Mouse (Mus musculus) kidney, embryonic 15.5 days (tissue): ENCODE data around the gene Fcho1. TPM values are rescaled to one million over a fixed set of nuclear protein-coding genes. Genes with fewer than 3 reads are reported as not detected.

ENCODE experiments used
- ATAC-seq: fragments of 200-750 bp; cut with Nextera tagmentation; replicated peaks from 2 replicates; pipeline ENCODE4 v1.8.0; 2017; ENCODE audit warnings: moderate TSS enrichment; ENCODE audit not compliant: low FRiP score
- H3K27ac ChIP-seq: fragments of 300-500 bp; sonication (generic); 2 replicates; pipeline ENCODE4 v1.5.1; 2015; ENCODE audit warnings: mild to moderate bottlenecking, inconsistent platforms
- H3K27me3 ChIP-seq: fragments of 300-500 bp; sonication (generic); 2 replicates; pipeline ENCODE4 v1.6.1; 2015; ENCODE audit warnings: inconsistent platforms
- H3K36me3 ChIP-seq: fragments of 300-500 bp; sonication (generic); 2 replicates; pipeline ENCODE4 v1.6.1; 2015; ENCODE audit warnings: inconsistent platforms
- H3K4me1 ChIP-seq: fragments of 300-500 bp; sonication (generic); 2 replicates; pipeline ENCODE4 v1.6.1; 2015; ENCODE audit warnings: inconsistent platforms
- H3K4me2 ChIP-seq: fragments of 300-500 bp; sonication (generic); 2 replicates; pipeline ENCODE4 v1.6.1; 2015; ENCODE audit warnings: moderate library complexity, mild to moderate bottlenecking, inconsistent platforms
- H3K4me3 ChIP-seq: fragments of 300-500 bp; sonication (generic); replicated peaks from 2 replicates; pipeline ENCODE4 v1.5.1; 2015; ENCODE audit warnings: mild to moderate bottlenecking, inconsistent platforms
- H3K9ac ChIP-seq: fragments of 300-500 bp; sonication (generic); 2 replicates; pipeline ENCODE4 v1.6.1; 2015; ENCODE audit warnings: mild to moderate bottlenecking, inconsistent platforms
- H3K9me3 ChIP-seq: fragments of 300-500 bp; sonication (generic); replicated peaks from 2 replicates; pipeline ENCODE4 v1.6.1; 2016; ENCODE audit warnings: inconsistent platforms
- WGBS: fragments of 180-500 bp; shearing (Covaris S2); methylation state at CpG from one replicate; pipeline ENCODE4 v1.1.7; 2015; ENCODE audit warnings: mixed read lengths; 5-methylcytosine and 5-hydroxymethylcytosine counted together
- polyA plus RNA-seq: library from polyadenylated mRNA; unstranded; fragments of >200 nt; fragmentation: Nextera tagmentation; extraction: Ambion mirVana; gene quantifications from 2 replicates; pipeline ENCODE4 v1.2.1, GENCODE M21; 2015

Fcho1 gene
- polyA plus RNA-seq, 1 experiment from 2014 or later = 6.5 TPM

DNA sequence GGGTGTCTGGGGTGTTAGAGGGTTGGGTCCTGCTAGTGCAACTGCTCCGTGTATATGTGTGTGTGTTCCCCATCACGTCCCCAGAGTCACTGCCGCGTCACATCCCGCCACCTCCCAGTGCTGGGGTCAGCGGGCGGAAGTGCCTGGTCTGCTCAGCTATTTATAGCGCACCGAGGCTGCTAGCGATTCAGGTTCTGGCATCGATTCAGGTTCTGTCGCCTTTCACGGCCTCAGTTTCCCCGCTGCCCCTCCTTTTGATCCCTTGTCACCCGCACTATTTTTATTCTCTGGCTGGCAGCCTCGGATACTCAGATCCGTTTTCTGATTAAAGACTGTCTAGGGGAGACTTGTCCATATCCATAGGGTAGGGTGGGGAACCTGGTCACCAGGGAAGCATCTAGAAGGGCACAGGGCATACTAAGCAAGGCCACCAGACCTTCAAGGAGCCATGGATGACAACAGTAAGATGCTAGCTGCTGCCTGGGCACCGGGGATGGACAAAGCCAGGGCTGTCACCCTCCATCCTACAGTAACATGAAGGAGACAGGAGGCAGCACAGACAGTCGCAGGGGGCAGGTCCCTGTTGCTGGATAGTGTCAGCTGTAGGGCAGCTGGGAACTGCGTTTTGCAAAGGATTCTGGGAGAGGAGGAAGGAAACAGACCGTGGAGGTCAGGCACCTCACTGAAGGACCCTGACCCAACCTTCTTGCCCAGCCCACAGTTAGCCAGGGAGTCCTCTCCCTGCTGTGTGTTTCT lies 57.1 kb downstream of the Fcho1 start:
- peaks cover 55% of the 10 kb centered on the region for H3K4me1 ChIP-seq
- H3K36me3 ChIP-seq = no peaks in the 10 kb centered on the region
- 0 out of 2 replicates have a peak overlapping the region, but pooled peaks have one; percentile 2 for H3K4me3 ChIP-seq
- H3K9ac ChIP-seq = no peak overlapping the region
- no peak for ATAC-seq
- peaks cover 64% of the 10 kb centered on the region for H3K27me3 ChIP-seq
- H3K9me3 ChIP-seq = no peaks in the 10 kb centered on the region
- H3K27ac ChIP-seq = no peak overlapping the region
- H3K4me2 ChIP-seq = peak overlapping the region; percentile 40
- 2% methylated on average over 21 of the region's 21 CpGs for WGBS

DNA sequence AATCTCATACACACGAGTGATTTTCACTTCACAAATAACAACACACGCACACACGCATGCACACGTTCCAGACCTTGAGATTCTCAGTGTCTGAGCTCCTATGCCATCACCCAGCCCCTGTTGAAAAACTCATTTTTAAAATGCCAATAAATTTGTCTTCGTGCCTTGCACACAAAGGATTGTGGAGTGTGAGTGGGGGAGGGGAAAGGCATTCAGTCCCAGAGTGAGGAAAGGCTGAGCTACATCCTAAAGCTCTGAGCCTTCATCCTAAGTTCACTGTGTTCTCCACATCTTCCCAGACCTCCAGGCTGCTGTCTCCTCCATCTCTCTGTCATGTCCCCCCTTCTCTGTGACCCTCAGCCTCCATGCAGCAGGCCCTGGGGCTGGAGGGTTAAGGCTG lies 58.3 kb downstream of the Fcho1 start:
- H3K36me3 ChIP-seq = no peaks in the 10 kb centered on the region
- peaks cover 70% of the 10 kb centered on the region for H3K27me3 ChIP-seq
- peaks cover 55% of the 10 kb centered on the region for H3K4me1 ChIP-seq
- 58% methylated on average over 5 of the region's 5 CpGs for WGBS
- H3K27ac ChIP-seq = no peak overlapping the region
- ATAC-seq = no peak
- H3K4me2 ChIP-seq = no peak overlapping the region
- H3K9ac ChIP-seq = no peak overlapping the region
- H3K9me3 ChIP-seq = no peaks in the 10 kb centered on the region
- H3K4me3 ChIP-seq = no peak overlapping the region

DNA sequence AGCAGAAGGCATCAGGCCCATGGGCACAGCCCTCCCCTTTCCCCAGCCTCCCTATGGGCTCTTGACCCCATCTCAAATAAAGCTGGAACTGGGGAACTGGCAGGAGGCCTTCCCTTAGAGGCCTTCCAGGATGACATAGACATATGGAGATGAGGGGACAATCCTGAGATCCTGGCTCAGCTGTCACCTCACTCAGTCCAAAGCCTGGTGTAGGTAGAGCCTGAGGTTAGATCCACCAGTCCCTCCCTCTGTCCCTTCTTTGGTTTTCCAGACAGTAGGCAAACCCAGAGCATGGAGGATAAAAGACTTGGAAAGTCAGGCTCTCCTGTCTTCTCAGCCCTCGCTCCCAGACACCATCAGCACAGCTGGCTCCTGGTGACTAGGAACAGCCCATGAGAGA lies 58.7 kb downstream of the Fcho1 start:
- Histone ChIP-seq H3K9me3 (no peaks in the 10 kb centered on the region), H3K27ac (no peak overlapping the region), H3K36me3 (no peaks in the 10 kb centered on the region), H3K4me3 (no peak overlapping the region), H3K4me1 (peaks cover 52% of the 10 kb centered on the region), H3K4me2 (no peak overlapping the region), H3K9ac (no peak overlapping the region), H3K27me3 (peaks cover 74% of the 10 kb centered on the region)
- ATAC-seq = no peak
- WGBS = 47% methylated on average over 1 of the region's 1 CpGs

DNA sequence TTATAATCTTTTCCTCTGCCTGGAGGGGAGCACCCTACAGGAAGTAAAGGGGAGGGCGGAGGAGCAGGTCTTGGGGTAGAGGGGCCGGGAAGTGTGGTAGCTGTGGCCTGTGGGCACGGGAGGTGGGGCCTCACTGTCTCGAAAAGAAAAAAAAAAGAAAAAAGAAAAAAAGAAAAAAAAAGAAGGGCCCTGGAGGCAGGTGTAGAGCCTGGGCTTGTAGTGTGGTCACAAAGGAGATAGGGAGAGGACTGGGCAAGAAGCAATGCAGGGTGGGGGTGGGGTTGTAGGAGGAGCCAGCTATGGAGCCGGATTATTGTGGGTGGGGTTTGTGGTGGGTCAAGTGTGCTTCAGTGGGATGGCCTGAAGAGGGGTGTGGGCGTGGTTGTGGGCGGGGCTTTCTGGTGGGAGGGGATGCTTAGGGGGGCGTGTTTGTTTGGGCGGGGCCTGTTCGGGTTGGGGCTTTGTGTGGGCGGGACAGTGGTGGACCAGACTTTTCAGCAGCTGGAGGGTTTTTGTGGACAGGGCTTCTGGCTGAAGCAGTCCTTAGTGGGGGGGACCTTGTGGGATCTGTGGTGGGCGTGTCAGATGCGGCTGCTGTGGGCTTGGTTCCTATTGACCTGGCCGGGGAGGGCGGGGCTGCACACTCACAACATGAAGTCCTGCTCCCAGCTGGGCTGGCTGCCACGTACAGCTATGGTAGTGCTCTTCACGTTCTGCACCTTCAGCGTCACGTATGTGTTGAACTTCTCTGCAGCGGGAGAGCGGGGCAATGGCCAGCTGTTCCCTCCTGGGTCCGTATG lies 60.0 kb downstream of the Fcho1 start:
- peak; percentile 72 for ATAC-seq
- H3K9ac ChIP-seq = 0 out of 2 replicates have a peak overlapping the region, but pooled peaks have one; percentile 18
- peaks cover 77% of the 10 kb centered on the region for H3K27me3 ChIP-seq
- H3K4me2 ChIP-seq = peak overlapping the region; percentile 58
- peaks cover 41% of the 10 kb centered on the region for H3K4me1 ChIP-seq
- no peaks in the 10 kb centered on the region for H3K36me3 ChIP-seq
- 2% methylated on average over 22 of the region's 22 CpGs for WGBS
- no peaks in the 10 kb centered on the region for H3K9me3 ChIP-seq
- H3K4me3 ChIP-seq = peak overlapping the region; percentile 30
- H3K27ac ChIP-seq = no peak overlapping the region

DNA sequence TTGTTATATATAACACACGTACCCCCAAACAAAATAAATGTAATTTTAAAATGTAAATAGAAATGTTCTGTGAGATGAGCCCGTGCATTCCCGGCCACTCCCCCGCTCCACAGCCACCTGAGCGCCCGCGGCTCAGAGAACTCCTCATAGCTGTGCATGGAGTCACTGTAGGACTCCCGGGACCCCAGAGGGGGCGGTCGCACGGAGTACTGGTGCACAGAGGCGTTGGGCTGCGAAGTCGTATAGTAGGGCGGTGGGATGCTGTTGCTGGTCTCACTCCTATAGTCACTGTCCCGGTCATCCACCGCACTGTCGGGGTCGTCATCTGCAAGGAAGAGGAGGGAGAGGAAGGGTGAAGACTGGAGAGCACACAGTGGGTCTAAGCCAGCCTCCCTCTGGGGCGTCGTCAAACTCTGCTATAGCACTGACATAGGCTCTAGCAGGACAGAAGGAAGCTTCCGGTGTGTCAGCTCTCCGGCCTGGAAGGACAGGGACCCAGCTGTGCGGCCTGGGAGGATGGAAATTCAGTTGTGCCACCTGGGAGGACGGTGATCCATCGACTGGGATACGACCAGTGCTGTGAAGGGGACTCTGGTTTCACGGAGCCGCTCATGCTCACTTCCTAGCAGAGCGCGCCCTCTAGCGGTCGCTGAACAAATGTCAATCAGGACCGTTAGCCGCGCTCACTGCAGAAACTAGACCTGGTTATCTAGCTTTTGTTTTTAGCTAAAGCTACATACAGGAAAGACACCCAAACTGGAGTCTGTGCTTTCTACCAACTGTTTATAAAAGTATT lies 65.0 kb downstream of the Fcho1 start:
- ATAC-seq = peak; percentile 40
- no peak overlapping the region for H3K4me3 ChIP-seq
- peaks cover 82% of the 10 kb centered on the region for H3K27me3 ChIP-seq
- H3K4me1 ChIP-seq = peaks cover 21% of the 10 kb centered on the region
- H3K9me3 ChIP-seq = no peaks in the 10 kb centered on the region
- no peak overlapping the region for H3K4me2 ChIP-seq
- 8% methylated on average over 36 of the region's 36 CpGs for WGBS
- no peaks in the 10 kb centered on the region for H3K36me3 ChIP-seq
- no peak overlapping the region for H3K27ac ChIP-seq
- H3K9ac ChIP-seq = no peak overlapping the region

DNA sequence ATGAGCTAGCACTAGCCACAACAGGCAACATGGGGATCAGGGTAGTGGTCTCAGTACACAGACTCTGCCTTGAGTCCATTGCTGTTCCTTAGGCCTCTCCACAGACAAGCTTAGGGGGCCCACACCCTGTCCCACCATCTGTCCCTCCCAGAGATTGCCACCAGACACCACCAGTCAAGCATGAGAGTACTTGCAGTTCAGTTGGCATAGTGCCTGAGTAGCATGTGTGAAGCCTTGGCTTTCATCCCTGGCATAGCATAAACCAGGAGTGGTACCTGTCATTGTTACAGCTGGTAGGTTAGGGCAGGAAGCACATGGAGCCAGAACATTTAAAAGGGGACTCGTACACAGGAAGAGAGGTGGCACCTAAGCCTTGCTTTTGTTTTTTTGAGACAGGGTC lies 65.8 kb downstream of the Fcho1 start:
- Histone ChIP-seq H3K27me3 (peaks cover 89% of the 10 kb centered on the region), H3K27ac (no peak overlapping the region), H3K4me1 (peaks cover 18% of the 10 kb centered on the region), H3K4me3 (no peak overlapping the region), H3K9me3 (no peaks in the 10 kb centered on the region), H3K36me3 (no peaks in the 10 kb centered on the region), H3K9ac (no peak overlapping the region), H3K4me2 (no peak overlapping the region)
- no peak for ATAC-seq
- 84% methylated on average over 1 of the region's 1 CpGs for WGBS

DNA sequence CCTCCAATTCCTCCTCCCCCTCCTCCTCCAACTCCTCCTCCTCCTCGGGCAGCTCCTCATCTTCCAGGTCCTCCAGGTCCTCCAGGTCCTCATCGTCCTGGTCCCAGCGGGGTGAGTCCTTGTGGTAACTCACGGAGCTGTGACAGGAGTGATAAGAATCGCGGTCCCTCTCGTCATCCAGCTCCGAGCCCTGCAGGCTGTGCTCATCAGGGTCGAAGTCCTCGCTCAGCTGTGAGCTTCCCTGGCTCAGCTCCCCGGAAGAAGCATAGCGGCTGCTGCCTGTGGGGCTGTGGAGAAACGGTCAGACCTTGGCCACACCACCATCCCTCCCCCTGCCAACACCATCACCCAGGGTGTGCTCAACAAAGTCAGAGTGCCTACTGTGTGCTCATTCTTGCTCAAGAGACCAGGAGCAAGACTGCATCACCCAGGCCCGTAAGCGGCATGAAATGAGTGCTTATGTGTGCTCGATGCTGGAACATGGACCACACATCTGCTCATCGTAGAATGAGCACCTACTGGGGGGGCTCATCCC lies 66.9 kb downstream of the Fcho1 start:
- H3K27ac ChIP-seq = no peak overlapping the region
- no peak overlapping the region for H3K4me3 ChIP-seq
- H3K4me1 ChIP-seq = peaks cover 21% of the 10 kb centered on the region
- ATAC-seq = no peak
- H3K9me3 ChIP-seq = no peaks in the 10 kb centered on the region
- no peaks in the 10 kb centered on the region for H3K36me3 ChIP-seq
- 31% methylated on average over 17 of the region's 17 CpGs for WGBS
- peaks cover 96% of the 10 kb centered on the region for H3K27me3 ChIP-seq
- H3K9ac ChIP-seq = no peak overlapping the region
- H3K4me2 ChIP-seq = 0 out of 2 replicates have a peak overlapping the region, but pooled peaks have one; percentile 7

Other genes starting within 250 kb of the Fcho1 start
- gene Ano8, start 239.8 kb downstream of the Fcho1 start, polyA plus RNA-seq = 1.4 and 2.0 TPM in 2 replicates
- gene Gtpbp3, start 237.6 kb downstream of the Fcho1 start, polyA plus RNA-seq = 21.3 and 22.9 TPM in 2 replicates
- gene Plvap, start 214.0 kb downstream of the Fcho1 start, polyA plus RNA-seq = 136 and 143 TPM in 2 replicates
- 0.52 and 1.2 TPM in 2 replicates for gene Ccdc194, start 200.0 kb downstream of the Fcho1 start, polyA plus RNA-seq
- gene Bst2, start 188.3 kb downstream of the Fcho1 start, polyA plus RNA-seq = 50.2 and 53.0 TPM in 2 replicates
- 98.3 and 99.8 TPM in 2 replicates for gene Mvb12a, start 182.8 kb downstream of the Fcho1 start, polyA plus RNA-seq
- gene Tmem221, start 166.8 kb downstream of the Fcho1 start, polyA plus RNA-seq = 10.6 and 12.8 TPM in 2 replicates
- gene Nxnl1, start 159.1 kb downstream of the Fcho1 start, polyA plus RNA-seq = 0.18 and 0.36 TPM in 2 replicates
- 44.5 and 45.3 TPM in 2 replicates for gene Slc27a1, start 156.8 kb downstream of the Fcho1 start, polyA plus RNA-seq
- gene Pgls, start 133.5 kb downstream of the Fcho1 start, polyA plus RNA-seq = 232 and 247 TPM in 2 replicates
- 4.7 and 5.6 TPM in 2 replicates for gene Fam129c, start 128.1 kb downstream of the Fcho1 start, polyA plus RNA-seq
- gene Colgalt1, start 114.7 kb downstream of the Fcho1 start, polyA plus RNA-seq = 67.7 and 78.0 TPM in 2 replicates
- 0.80 and 1.2 TPM in 2 replicates for gene Unc13a, start 54.0 kb downstream of the Fcho1 start, polyA plus RNA-seq
- gene Jak3, start 49.4 kb downstream of the Fcho1 start, polyA plus RNA-seq = 6.3 and 7.2 TPM in 2 replicates
- 1.2 and 1.7 TPM in 2 replicates for gene Insl3, start 36.5 kb downstream of the Fcho1 start, polyA plus RNA-seq
- 2.8 and 3.9 TPM in 2 replicates for gene B3gnt3, start 23.9 kb downstream of the Fcho1 start, polyA plus RNA-seq
- gene Zfp709, start 156.3 kb upstream of the Fcho1 start, polyA plus RNA-seq = 6.4 and 6.6 TPM in 2 replicates
- 6.8 and 7.3 TPM in 2 replicates for gene Zfp882, start 182.9 kb upstream of the Fcho1 start, polyA plus RNA-seq
- gene Zfp617, start 182.9 kb upstream of the Fcho1 start, polyA plus RNA-seq = 24.8 and 26.1 TPM in 2 replicates
- 26.4 and 26.5 TPM in 2 replicates for gene Zfp961, start 225.3 kb upstream of the Fcho1 start, polyA plus RNA-seq